Mouse (Mus musculus) embryonic stem cell, embryonic (primary cell): Measurements from ENCODE around the gene Cryzl2.

ENCODE experiments used
- CTCF ChIA-PET, 4 experiments: fragments of 300-600 bp in 2 of 4; fragments of 350-600 bp in 2 of 4; sonication (Branson Sonifier 250); formaldehyde crosslinking; loops; one replicate each; lab custom pipeline; 2022; ENCODE audit warnings: inconsistent platforms in 2 of 4; lab: Charles Lee
- POLR2A ChIA-PET, 4 experiments: fragments of 300-600 bp in 2 of 4; fragments of 350-600 bp in 2 of 4; sonication (Branson Sonifier 250); formaldehyde crosslinking; loops; one replicate each; lab custom pipeline; 2022; ENCODE audit warnings: antibody characterized with exemption in 4 of 4, inconsistent platforms in 1 of 4; lab: Charles Lee

Gene Cryzl2

GRCm38 (mm10) chr1:157484161-157484560 is 25.8 kb downstream of the Cryzl2 start:
- CTCF ChIA-PET, result no interaction called here
- POLR2A ChIA-PET, result interaction anchor here in 1 of 4 experiments (0.8 to 1.3 kb wide), 2 partner anchors 11 to 26 kb away, joined by 3 to 5 read pairs; partner anchors contain the start of gene Cryzl2

- ChIA-PET POLR2A (no interaction called here), CTCF (no interaction called here)
Measured at GRCm38 (mm10) chr1:157500657-157501056, 42.3 kb downstream of the Cryzl2 start.

GRCm38 (mm10) chr1:157501352-157501945 is 43.1 kb downstream of the Cryzl2 start:
- ChIA-PET POLR2A (no interaction called here), CTCF (no interaction called here)

- ChIA-PET CTCF (no interaction called here), POLR2A (no interaction called here)
Measured at GRCm38 (mm10) chr1:157503071-157503470, 44.7 kb downstream of the Cryzl2 start.

GRCm38 (mm10) chr1:157506522-157506921 is 48.1 kb downstream of the Cryzl2 start, which contains the start of gene Sec16b:
Gene Sec16b (plus strand): TSS chr1:157506728.
- ChIA-PET POLR2A (no interaction called here), CTCF (interaction anchor here in 1 of 4 experiments (0.7 kb wide), 1 partner anchor 30 kb away, joined by 6 read pairs; no protein-coding TSS in a partner anchor)

GRCm38 (mm10) chr1:157506995-157507595 is 48.7 kb downstream of the Cryzl2 start:
- ChIA-PET CTCF (interaction anchor here in 1 of 4 experiments (0.7 kb wide), 1 partner anchor 29 kb away, joined by 6 read pairs; no protein-coding TSS in a partner anchor), POLR2A (no interaction called here)

GRCm38 (mm10) chr1:157507814-157508213 is 49.4 kb downstream of the Cryzl2 start:
- CTCF ChIA-PET, result no interaction called here

GRCm38 (mm10) chr1:157512690-157513448 is 54.5 kb downstream of the Cryzl2 start:
- POLR2A ChIA-PET, result no interaction called here
- CTCF ChIA-PET, result interaction anchor here in 1 of 4 experiments (1.7 kb wide), 1 partner anchor 24 kb away, joined by 5 read pairs; no protein-coding TSS in a partner anchor

More at GRCm38 (mm10) chr1:157507814-157508213, 49.4 kb downstream of the Cryzl2 start:
- POLR2A ChIA-PET, result no interaction called here

- ChIA-PET CTCF (interaction anchor here in 1 of 4 experiments (1.7 kb wide), 1 partner anchor 23 kb away, joined by 5 read pairs; no protein-coding TSS in a partner anchor), POLR2A (no interaction called here)
Measured at GRCm38 (mm10) chr1:157513559-157513958, 55.2 kb downstream of the Cryzl2 start.

- ChIA-PET CTCF (no interaction called here), POLR2A (no interaction called here)
Measured at GRCm38 (mm10) chr1:157514298-157514697, 55.9 kb downstream of the Cryzl2 start.

- POLR2A ChIA-PET, result interaction anchor here in 1 of 4 experiments (0.6 kb wide), 1 partner anchor 11 kb away, joined by 3 read pairs; no protein-coding TSS in a partner anchor
- CTCF ChIA-PET, result no interaction called here
Measured at GRCm38 (mm10) chr1:157516838-157517808, 58.7 kb downstream of the Cryzl2 start.

GRCm38 (mm10) chr1:157518111-157518523 is 59.7 kb downstream of the Cryzl2 start:
- ChIA-PET CTCF (interaction anchor here in 1 of 4 experiments (0.5 kb wide), 1 partner anchor 228 kb away, joined by 3 read pairs; no protein-coding TSS in a partner anchor), POLR2A (no interaction called here)

- CTCF ChIA-PET, result no interaction called here
- POLR2A ChIA-PET, result no interaction called here
Measured at GRCm38 (mm10) chr1:157519396-157519795, 61.0 kb downstream of the Cryzl2 start.

- ChIA-PET POLR2A (interaction anchor here in 1 of 4 experiments (0.5 kb wide), 1 partner anchor 356 kb away, joined by 3 read pairs; no protein-coding TSS in a partner anchor), CTCF (interaction anchor here in 1 of 4 experiments (1.3 kb wide), 1 partner anchor 14 kb away, joined by 4 read pairs; no protein-coding TSS in a partner anchor)
Measured at GRCm38 (mm10) chr1:157522322-157522721, 63.9 kb downstream of the Cryzl2 start.

- POLR2A ChIA-PET, result no interaction called here
Measured at GRCm38 (mm10) chr1:157524775-157525174, 66.4 kb downstream of the Cryzl2 start.

GRCm38 (mm10) chr1:157525692-157526354 is 67.4 kb downstream of the Cryzl2 start:
- POLR2A ChIA-PET, result no interaction called here

More at GRCm38 (mm10) chr1:157524775-157525174, 66.4 kb downstream of the Cryzl2 start:
- CTCF ChIA-PET, result no interaction called here

GRCm38 (mm10) chr1:157526625-157527024 is 68.2 kb downstream of the Cryzl2 start:
- ChIA-PET POLR2A (no interaction called here), CTCF (interaction anchor here in 2 of 4 experiments (0.6 to 1.3 kb wide), 2 partner anchors 10 to 252 kb away, joined by 3 read pairs; no protein-coding TSS in a partner anchor)

More at GRCm38 (mm10) chr1:157525692-157526354, 67.4 kb downstream of the Cryzl2 start:
- CTCF ChIA-PET, result no interaction called here
